Mouse (Mus musculus) CH12.LX (cell line): Measurements from ENCODE around the gene Scaf11. TPM values are rescaled to one million over a fixed set of nuclear protein-coding genes. Genes with fewer than 3 reads are reported as not detected.

Source experiments
- DNase-seq: peaks from one replicate; pipeline ENCODE4 v3.0.0-alpha.2; 2013; ENCODE audit errors: extremely low read depth
- H3K27ac ChIP-seq: 2 replicates; pipeline ENCODE4 v1.5.1; 2012; ENCODE audit warnings: low read depth, mild to moderate bottlenecking, control low read depth, moderate library complexity; ENCODE audit not compliant: insufficient read depth
- H3K27me3 ChIP-seq: replicated peaks from 2 replicates; pipeline ENCODE3; 2012; ENCODE audit warnings: inconsistent platforms
- H3K36me3 ChIP-seq, 2 experiments: replicated peaks in 1 of 2; 2 replicates each; pipeline versions ENCODE3 to v1.6.1; 2012; ENCODE audit warnings: inconsistent platforms in 1 of 2, low read length in 1 of 2, mild to moderate bottlenecking in 1 of 2, mixed read lengths in 1 of 2, moderate library complexity in 1 of 2; ENCODE audit not compliant: control insufficient read depth in 1 of 2, insufficient read depth in 1 of 2
- H3K4me1 ChIP-seq, 2 experiments: 2 replicates each; pipeline ENCODE4 v1.6.1; 2012; ENCODE audit warnings: inconsistent platforms in 1 of 2, moderate library complexity in 1 of 2; ENCODE audit not compliant: insufficient read depth in 2 of 2, control insufficient read depth in 1 of 2
- H3K4me2 ChIP-seq: 2 replicates; pipeline ENCODE4 v1.6.1; 2012; ENCODE audit warnings: low read depth, mild to moderate bottlenecking, control low read depth; ENCODE audit not compliant: poor library complexity, insufficient read depth, severe bottlenecking
- H3K4me3 ChIP-seq, 3 experiments: fragments of 150-350 bp in 1 of 3; sonication (generic) in 1 of 3; replicated peaks in 1 of 3; 2 replicates each; pipeline versions ENCODE3 to v1.5.1; 2011 to 2012; ENCODE audit warnings: low read depth in 2 of 3, low read length in 2 of 3, mild to moderate bottlenecking in 2 of 3, moderate library complexity in 2 of 3, control low read depth in 1 of 3, improper control_type of control experiment in 1 of 3, inconsistent platforms in 1 of 3, mixed read lengths in 1 of 3; ENCODE audit not compliant: poor library complexity in 1 of 3
- H3K79me2 ChIP-seq: replicated peaks from 2 replicates; pipeline ENCODE4 v1.6.1; 2012; ENCODE audit warnings: mild to moderate bottlenecking, moderate library complexity; ENCODE audit not compliant: control insufficient read depth, poor library complexity, insufficient read depth, severe bottlenecking; ENCODE audit errors: extremely low read depth
- H3K9ac ChIP-seq: 2 replicates; pipeline ENCODE4 v1.6.1; 2012; ENCODE audit warnings: low read depth, mild to moderate bottlenecking, control low read depth, moderate library complexity; ENCODE audit not compliant: insufficient read depth
- H3K9me3 ChIP-seq: replicated peaks from 2 replicates; pipeline ENCODE3; 2012; ENCODE audit warnings: low read length, inconsistent platforms, mixed read lengths
- BHLHE40 ChIP-seq: IDR thresholded peaks from 2 replicates; pipeline ENCODE4 v1.6.1; 2011; ENCODE audit warnings: mild to moderate bottlenecking, low read depth, low read length, improper control_type of control experiment
- CHD1 ChIP-seq: IDR thresholded peaks from 2 replicates; pipeline ENCODE4 v1.6.1; 2012; ENCODE audit warnings: low read depth, low read length, improper control_type of control experiment, inconsistent platforms
- EP300 ChIP-seq: IDR thresholded peaks from 2 replicates; pipeline ENCODE4 v1.6.1; 2011; ENCODE audit warnings: low read length, improper control_type of control experiment
- ETS1 ChIP-seq: conservative IDR thresholded peaks from 2 replicates; pipeline ENCODE4 v1.6.1; 2012; ENCODE audit warnings: low read depth, mild to moderate bottlenecking, inconsistent platforms, low read length, improper control_type of control experiment, moderate library complexity
- GABPA ChIP-seq: IDR thresholded peaks from 2 replicates; pipeline ENCODE4 v1.6.1; 2012; ENCODE audit warnings: low read depth, low read length, improper control_type of control experiment, inconsistent platforms; ENCODE audit not compliant: insufficient replicate concordance
- MAX ChIP-seq: IDR thresholded peaks from 2 replicates; pipeline ENCODE4 v1.6.1; 2011; ENCODE audit warnings: low read length, improper control_type of control experiment
- MAZ ChIP-seq: IDR thresholded peaks from 2 replicates; pipeline ENCODE4 v1.6.1; 2012; ENCODE audit warnings: low read depth, mild to moderate bottlenecking, inconsistent platforms, low read length, improper control_type of control experiment, moderate library complexity
- MEF2A ChIP-seq: IDR thresholded peaks from 2 replicates; pipeline ENCODE4 v1.6.1; 2014; ENCODE audit warnings: low read depth, mild to moderate bottlenecking, inconsistent platforms, low read length, improper control_type of control experiment, borderline replicate concordance
- NELFE ChIP-seq: IDR thresholded peaks from 2 replicates; pipeline ENCODE4 v1.6.1; 2011; ENCODE audit warnings: low read depth, low read length, improper control_type of control experiment
- SIN3A ChIP-seq: IDR thresholded peaks from 2 replicates; pipeline ENCODE4 v1.6.1; 2012; ENCODE audit warnings: low read length, improper control_type of control experiment, inconsistent platforms
- SMC3 ChIP-seq: IDR thresholded peaks from 2 replicates; pipeline ENCODE4 v1.6.1; 2011; ENCODE audit warnings: low read depth, low read length, improper control_type of control experiment
- TCF12 ChIP-seq: IDR thresholded peaks from 2 replicates; pipeline ENCODE4 v1.6.1; 2014; ENCODE audit warnings: low read depth, mild to moderate bottlenecking, inconsistent platforms, low read length, improper control_type of control experiment
- USF1 ChIP-seq: IDR thresholded peaks from 2 replicates; pipeline ENCODE4 v1.6.1; 2014; ENCODE audit warnings: low read depth, mild to moderate bottlenecking, inconsistent platforms, low read length, improper control_type of control experiment
- dilution Hi-C: fragments of 300-500 bp; cut with MboI; formaldehyde crosslinking; loops from 2 replicates; pipeline ENCODE4 v1.14.3; 2020; ENCODE audit warnings: low sequenced_read_pairs; ENCODE audit not compliant: extremely low pct_unique_long_range_greater_than_20kb, extremely low pct_ligation_motif_present
- in situ Hi-C: fragments of 300-500 bp; cut with MboI; formaldehyde crosslinking; loops from 3 replicates; pipeline ENCODE4 v1.14.3; 2019; ENCODE audit warnings: low sequenced_read_pairs, low pct_ligation_motif_present, low pct_unique_long_range_greater_than_20kb, mixed read lengths
- polyA plus RNA-seq: library from polyadenylated mRNA; unstranded; fragments of >175 nt; gene quantifications from 2 replicates; pipeline ENCODE4 v1.2.1, GENCODE M21; 2012; ENCODE audit warnings: low read depth; ENCODE audit not compliant: insufficient read length
- total RNA-seq, 2 experiments: library from RNA; depleted of rRNA; stranded (reverse); fragments of 300-350 nt in 1 of 2; fragments of >200 nt in 1 of 2; gene quantifications; 2 replicates each; pipeline ENCODE4 v1.2.3; 2012 to 2014

Gene Scaf11
- total and polyA plus RNA-seq, 3 experiments = 57.2 to 88.0 (median 59.8) TPM

DNA sequence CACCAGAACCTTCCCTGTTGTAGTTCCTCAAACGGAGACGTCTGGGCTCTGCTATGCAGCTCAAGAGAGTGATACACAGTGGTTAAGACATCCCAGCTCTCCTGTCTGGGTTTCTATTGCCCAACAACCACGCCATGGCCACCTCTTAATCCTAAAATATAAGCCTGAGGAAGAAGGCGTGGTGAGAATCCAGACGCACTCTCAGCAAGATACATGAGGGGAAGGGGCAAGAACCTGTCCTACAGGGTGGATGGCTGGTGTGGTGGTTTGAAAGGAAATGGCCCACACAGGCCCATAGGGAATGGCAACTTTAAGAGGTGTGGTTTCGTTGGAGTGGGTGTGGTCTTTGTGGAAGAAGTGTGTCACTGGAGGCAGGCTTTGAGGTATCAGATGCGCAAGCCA lies 14.9 kb upstream of the Scaf11 start:
- dilution Hi-C loops = no loop called here
- no peak overlapping the region for H3K4me3 ChIP-seq

DNA sequence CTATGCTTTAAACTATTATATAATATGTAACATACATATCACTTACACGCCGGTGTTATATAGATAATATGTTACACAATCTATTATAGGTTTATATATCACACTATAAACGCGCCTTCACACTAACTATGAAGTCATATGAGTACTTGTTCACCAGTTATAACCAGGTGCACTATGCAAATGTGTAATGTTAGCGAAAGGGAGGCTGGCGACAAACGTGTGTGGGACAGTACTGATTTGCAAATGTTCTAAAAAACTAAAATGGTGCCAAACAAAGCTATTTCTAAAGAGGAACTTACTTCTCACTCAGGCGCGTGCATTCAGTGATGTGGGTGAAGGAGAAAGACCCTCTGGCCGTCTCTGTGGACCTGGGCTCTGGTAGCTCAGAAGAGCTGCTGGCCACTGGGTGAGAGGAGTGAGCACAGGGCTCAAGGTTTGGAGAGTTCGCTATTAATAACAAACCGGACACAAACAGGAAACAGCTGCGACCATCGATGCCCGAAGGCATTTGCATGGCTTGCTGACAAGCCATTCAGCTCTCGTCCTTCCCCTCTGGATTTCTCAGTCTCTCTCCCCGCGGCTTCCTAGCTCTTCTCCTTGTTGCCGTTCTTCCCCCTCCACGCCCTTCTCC lies 13.8 kb upstream of the Scaf11 start:
- no peaks in the 10 kb centered on the region for H3K36me3 ChIP-seq
- no peaks in the 10 kb centered on the region for H3K79me2 ChIP-seq
- TF ChIP-seq TCF12 (peak; percentile 75), ETS1 (peak; percentile 84), BHLHE40 (peak; percentile 82), EP300 (peak; percentile 62), USF1 (no peak), MEF2A (peak; percentile 93)
- H3K4me1 ChIP-seq = peaks cover 8 to 35% of the 10 kb centered on the region in 2 experiments
- in situ Hi-C loops = no loop called here
- peak overlapping the region; percentile 72 for H3K27ac ChIP-seq
- peak; percentile 81 for DNase-seq
- H3K9ac ChIP-seq = no peak overlapping the region
- peaks cover 6% of the 10 kb centered on the region for H3K9me3 ChIP-seq
- no peaks in the 10 kb centered on the region for H3K27me3 ChIP-seq
- H3K4me2 ChIP-seq = peak overlapping the region; percentile 84
- peak overlapping the region in 2 of 3 experiments; percentile 8 to 12 for H3K4me3 ChIP-seq
- dilution Hi-C loops = no loop called here

More for the DNA sequence above, 14.9 kb upstream of the Scaf11 start:
- in situ Hi-C loops = no loop called here
- Histone ChIP-seq H3K9ac (no peak overlapping the region), H3K4me1 (peaks cover 10 to 35% of the 10 kb centered on the region in 2 experiments), H3K79me2 (no peaks in the 10 kb centered on the region), H3K27ac (no peak overlapping the region), H3K36me3 (no peaks in the 10 kb centered on the region), H3K27me3 (no peaks in the 10 kb centered on the region)
- DNase-seq = peak; percentile 57
- TF ChIP-seq MAX = no peak
- TF ChIP-seq, all 38 proteins: peak for 0
- Histone ChIP-seq H3K9me3 (peaks cover 6% of the 10 kb centered on the region), H3K4me2 (no peak overlapping the region)

DNA sequence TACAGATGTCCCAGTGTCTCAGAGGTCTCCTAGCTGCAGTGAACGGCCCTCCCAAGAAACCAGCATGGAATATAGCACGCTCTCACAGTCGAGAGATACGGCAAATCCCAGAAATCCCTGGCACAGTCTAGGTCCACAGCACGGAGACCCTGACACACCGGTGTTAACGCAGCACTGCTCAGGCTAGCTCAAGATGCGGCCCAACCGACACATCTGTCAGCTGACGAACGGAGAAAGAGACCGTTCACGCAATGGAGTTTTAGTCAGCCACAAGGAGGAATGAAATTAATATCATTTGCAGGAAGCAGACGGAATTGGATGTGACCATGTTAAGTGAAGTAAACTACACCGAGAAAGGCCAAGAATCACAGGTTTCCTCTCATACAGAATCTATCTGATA lies 13.3 kb upstream of the Scaf11 start:
- TF ChIP-seq MAZ = no peak
- no peak for TF ChIP-seq NELFE
- TF ChIP-seq SIN3A = 0 out of 2 replicates have a peak, but pooled peaks have one; percentile 10
- TF ChIP-seq GABPA = no peak
- TF ChIP-seq SMC3 = no peak
- no peak; the same call in 1 of the 2 replicates for TF ChIP-seq TCF12
- no peak for TF ChIP-seq CHD1
- peaks cover 7 to 37% of the 10 kb centered on the region in 2 experiments for H3K4me1 ChIP-seq
- H3K36me3 ChIP-seq = no peaks in the 10 kb centered on the region
- peaks cover 6% of the 10 kb centered on the region for H3K9me3 ChIP-seq
- peak overlapping the region; percentile 3; the same call in 1 of the 2 replicates for H3K27ac ChIP-seq
- no peaks in the 10 kb centered on the region for H3K79me2 ChIP-seq
- in situ Hi-C loops = no loop called here
- no peak overlapping the region for H3K4me2 ChIP-seq
- no peak for DNase-seq
- H3K4me3 ChIP-seq = no peak overlapping the region
- dilution Hi-C loops = no loop called here
- no peaks in the 10 kb centered on the region for H3K27me3 ChIP-seq
- no peak overlapping the region for H3K9ac ChIP-seq
